Mouse (Mus musculus) granulocyte monocyte progenitor cell, adult 5-6 weeks (primary cell): ENCODE data around the gene Cldn18. TPM values are rescaled to one million over a fixed set of nuclear protein-coding genes. Genes with fewer than 3 reads are reported as not detected.

ENCODE experiments used
- ATAC-seq: replicated peaks from 2 replicates; pipeline ENCODE4 v1.8.0; 2016; ENCODE audit warnings: mild to moderate bottlenecking, moderate TSS enrichment, inconsistent platforms; ENCODE audit not compliant: poor library complexity, severe bottlenecking
- total RNA-seq, 2 experiments: library from RNA; stranded (forward) in 1 of 2; stranded (reverse) in 1 of 2; fragments of 200-712, 200-1000 nt in 1 of 2; fragments of >200 nt in 1 of 2; fragmentation: Nextera tagmentation in 1 of 2; gene quantifications; 2 replicates each; pipeline ENCODE4 v1.2.3; 2014 to 2017

Gene Cldn18
- not detected in 2 replicates for total RNA-seq (2014; fragmentation: Nextera tagmentation)
- total RNA-seq (2017), result not detected in 2 replicates

GRCm38 (mm10) chr9:99717134-99717533 lies at the start of gene Cldn18:
Cldn18 (minus strand) TSS chr9:99717267.
- no peak for ATAC-seq

GRCm38 (mm10) chr9:99763530-99763929 lies 46.5 kb upstream of the Cldn18 start:
- no peak for ATAC-seq

GRCm38 (mm10) chr9:99750272-99750671 lies 33.2 kb upstream of the Cldn18 start:
- ATAC-seq, result no peak

GRCm38 (mm10) chr9:99748279-99748678 lies 31.2 kb upstream of the Cldn18 start:
- no peak for ATAC-seq

GRCm38 (mm10) chr9:99747731-99748130 lies 30.7 kb upstream of the Cldn18 start:
- ATAC-seq, result no peak

- ATAC-seq, result no peak
Measured at GRCm38 (mm10) chr9:99744548-99744947, 27.5 kb upstream of the Cldn18 start.

GRCm38 (mm10) chr9:99729943-99730646 lies 13.0 kb upstream of the Cldn18 start:
- no peak; the same call in 1 of the 2 replicates for ATAC-seq

- no peak for ATAC-seq
Measured at GRCm38 (mm10) chr9:99727819-99728218, 10.8 kb upstream of the Cldn18 start.

- no peak for ATAC-seq
Measured at GRCm38 (mm10) chr9:99725278-99725677, 8.2 kb upstream of the Cldn18 start.

GRCm38 (mm10) chr9:99720011-99720410 lies 2.9 kb upstream of the Cldn18 start:
- ATAC-seq, result no peak

- ATAC-seq, result no peak
Measured at GRCm38 (mm10) chr9:99710297-99710696, 6.8 kb downstream of the Cldn18 start.

- no peak for ATAC-seq
Measured at GRCm38 (mm10) chr9:99709588-99710248, 7.3 kb downstream of the Cldn18 start.

- ATAC-seq, result no peak
Measured at GRCm38 (mm10) chr9:99707425-99708126, 9.5 kb downstream of the Cldn18 start.

GRCm38 (mm10) chr9:99706264-99706663 lies 10.8 kb downstream of the Cldn18 start:
- no peak for ATAC-seq

GRCm38 (mm10) chr9:99703711-99704110 lies 13.4 kb downstream of the Cldn18 start:
- ATAC-seq, result no peak

GRCm38 (mm10) chr9:99702215-99702614 lies 14.9 kb downstream of the Cldn18 start:
- no peak for ATAC-seq

GRCm38 (mm10) chr9:99701187-99701586 lies 15.9 kb downstream of the Cldn18 start:
- no peak for ATAC-seq

GRCm38 (mm10) chr9:99699752-99700389 lies 17.2 kb downstream of the Cldn18 start:
- ATAC-seq, result no peak

GRCm38 (mm10) chr9:99694961-99695360 lies 22.1 kb downstream of the Cldn18 start:
- no peak for ATAC-seq

- ATAC-seq, result no peak
Measured at GRCm38 (mm10) chr9:99690386-99690785, 26.7 kb downstream of the Cldn18 start.

GRCm38 (mm10) chr9:99689796-99690195 lies 27.3 kb downstream of the Cldn18 start:
- no peak for ATAC-seq
